Mouse (Mus musculus) C2C12 (cell line): ENCODE measurements around the gene Espn.

ENCODE experiments used
- CTCF ChIP-seq: IDR thresholded peaks from one replicate; pipeline ENCODE4 v1.5.1; 2011; ENCODE audit not compliant: control insufficient read depth, insufficient read depth, insufficient read length
- MYOG ChIP-seq: IDR thresholded peaks from one replicate; pipeline ENCODE4 v1.6.1; 2011; ENCODE audit not compliant: control insufficient read depth, insufficient read length; ENCODE audit errors: extremely low read depth
- USF1 ChIP-seq: IDR thresholded peaks from one replicate; pipeline ENCODE4 v1.6.1; 2011; ENCODE audit warnings: low read depth, mild to moderate bottlenecking, control low read depth, moderate library complexity

DNA sequence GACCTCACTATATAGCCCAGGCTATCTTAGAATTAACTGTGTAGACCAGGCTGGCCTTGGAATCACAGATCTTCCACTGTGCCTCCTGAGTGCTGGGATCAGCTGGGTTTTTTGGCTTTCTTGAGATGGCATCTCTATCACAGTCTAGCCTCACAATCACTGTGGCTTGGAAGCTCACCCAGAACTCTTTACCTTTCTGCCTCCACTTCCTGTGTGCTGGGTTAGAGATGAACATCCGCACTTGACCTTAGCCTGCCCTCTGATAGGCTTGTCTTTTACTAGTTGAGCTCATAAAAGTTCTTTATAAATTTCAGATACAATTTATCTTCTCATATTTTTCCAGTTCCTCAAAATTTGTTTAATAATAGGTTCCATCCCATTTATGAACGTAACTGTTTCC lies 36.5 kb upstream of the Espn start:
- TF ChIP-seq CTCF (no peak), USF1 (no peak), MYOG (no peak)
